Mouse (Mus musculus) liver, embryonic 13.5 days (tissue): ENCODE results near the gene Gm37419. TPM values are rescaled to one million over a fixed set of nuclear protein-coding genes. Genes with fewer than 3 reads are reported as not detected.

Experiments used
- ATAC-seq: fragments of 200-750 bp; cut with Nextera tagmentation; 2 replicates; pipeline ENCODE4 v1.8.0; 2017; ENCODE audit warnings: low read depth, mild to moderate bottlenecking, moderate number of reproducible peaks, moderate library complexity
- DNase-seq: peaks from one replicate; pipeline ENCODE4 v3.0.0; 2022
- H3K27ac ChIP-seq: fragments of 300-500 bp; sonication (generic); 2 replicates; pipeline ENCODE4 v1.5.1; 2015; ENCODE audit warnings: moderate library complexity, mild to moderate bottlenecking, inconsistent platforms
- H3K27me3 ChIP-seq: fragments of 300-500 bp; sonication (generic); 2 replicates; pipeline ENCODE4 v1.6.1; 2015; ENCODE audit warnings: mild to moderate bottlenecking, inconsistent platforms
- H3K36me3 ChIP-seq: fragments of 300-500 bp; sonication (generic); 2 replicates; pipeline ENCODE4 v1.6.1; 2015; ENCODE audit warnings: mild to moderate bottlenecking, inconsistent platforms
- H3K4me1 ChIP-seq: fragments of 300-500 bp; sonication (generic); replicated peaks from 2 replicates; pipeline ENCODE4 v1.6.1; 2015; ENCODE audit warnings: inconsistent platforms
- H3K4me2 ChIP-seq: fragments of 300-500 bp; sonication (generic); 2 replicates; pipeline ENCODE4 v1.6.1; 2015; ENCODE audit warnings: inconsistent platforms, mild to moderate bottlenecking, moderate library complexity
- H3K4me3 ChIP-seq: fragments of 300-500 bp; sonication (generic); replicated peaks from 2 replicates; pipeline ENCODE4 v1.5.1; 2015; ENCODE audit warnings: mild to moderate bottlenecking, inconsistent platforms
- H3K9ac ChIP-seq: fragments of 300-500 bp; sonication (generic); 2 replicates; pipeline ENCODE4 v1.6.1; 2015; ENCODE audit warnings: mild to moderate bottlenecking, inconsistent platforms
- H3K9me3 ChIP-seq: fragments of 300-500 bp; sonication (generic); replicated peaks from 2 replicates; pipeline ENCODE4 v1.6.1; 2016; ENCODE audit warnings: inconsistent platforms
- WGBS: fragments of 180-500 bp; shearing (Covaris S2); methylation state at CpG from one replicate; pipeline ENCODE4 v1.1.7; 2015; ENCODE audit not compliant: insufficient replicate concordance; 5-methylcytosine and 5-hydroxymethylcytosine counted together
- polyA plus RNA-seq: library from polyadenylated mRNA; unstranded; fragments of >200 nt; fragmentation: Nextera tagmentation; extraction: Ambion mirVana; gene quantifications from 2 replicates; pipeline ENCODE4 v1.2.1, GENCODE M21; 2015

Gm37419 gene
- polyA plus RNA-seq, 1 experiment from 2014 or later = not detected

DNA sequence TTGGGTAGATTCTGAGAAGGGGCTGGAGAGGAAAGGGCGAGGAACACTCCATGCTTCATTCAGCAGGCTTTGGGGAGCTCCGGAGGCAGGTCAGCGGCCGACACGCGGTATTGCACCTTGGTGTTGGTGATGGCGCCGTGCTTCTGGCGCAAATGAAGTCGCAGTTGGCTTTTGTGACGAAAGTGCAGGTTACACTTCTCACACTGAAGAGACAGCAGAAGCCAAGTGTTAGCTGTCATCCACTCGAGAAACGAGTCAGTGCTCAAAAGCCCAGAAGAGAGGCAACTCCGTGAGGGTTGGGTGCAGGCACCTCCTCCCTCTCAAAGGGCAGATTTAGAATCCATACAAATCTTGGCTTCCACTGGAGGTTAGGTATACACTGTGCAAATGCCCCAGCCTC lies 22.2 kb upstream of the Gm37419 start:
- Histone ChIP-seq H3K9me3 (0 out of 2 replicates have a peak, but pooled peaks cover 4% of the 10 kb centered on the region), H3K4me3 (no peak overlapping the region), H3K27ac (no peak overlapping the region), H3K27me3 (no peaks in the 10 kb centered on the region), H3K9ac (no peak overlapping the region), H3K4me1 (no peaks in the 10 kb centered on the region), H3K4me2 (no peak overlapping the region), H3K36me3 (peaks cover 9% of the 10 kb centered on the region)
- DNase-seq (no peak), ATAC-seq (no peak)
- WGBS = 77% methylated on average over 14 of the region's 14 CpGs

DNA sequence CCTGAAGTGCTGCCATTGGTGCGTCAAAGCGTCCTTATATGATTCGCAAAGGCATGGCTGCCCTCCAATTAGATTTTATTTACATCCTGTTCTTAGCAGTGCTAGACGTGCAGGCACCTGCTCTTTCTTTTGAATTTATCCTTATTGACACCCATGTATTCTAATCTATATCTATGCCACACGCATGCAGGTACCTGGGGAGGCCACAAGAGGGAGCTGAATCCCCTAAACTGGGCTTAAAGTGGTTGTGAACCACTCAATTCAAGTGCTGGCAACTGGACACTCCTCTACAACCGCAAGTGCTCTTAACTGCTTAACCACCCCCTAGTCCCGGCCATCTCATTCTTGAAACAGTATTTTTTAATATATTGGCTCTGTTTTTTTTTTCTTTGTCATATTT lies 21.0 kb upstream of the Gm37419 start:
- peaks cover 4% of the 10 kb centered on the region; the same call in 1 of the 2 replicates for H3K4me1 ChIP-seq
- DNase-seq (no peak), ATAC-seq (no peak)
- 70% methylated on average over 7 of the region's 7 CpGs for WGBS
- no peak overlapping the region for H3K4me2 ChIP-seq
- H3K4me3 ChIP-seq = no peak overlapping the region
- H3K36me3 ChIP-seq = peaks cover 9% of the 10 kb centered on the region
- no peak overlapping the region for H3K9ac ChIP-seq
- H3K9me3 ChIP-seq = 0 out of 2 replicates have a peak, but pooled peaks cover 4% of the 10 kb centered on the region
- H3K27me3 ChIP-seq = no peaks in the 10 kb centered on the region
- H3K27ac ChIP-seq = no peak overlapping the region

DNA sequence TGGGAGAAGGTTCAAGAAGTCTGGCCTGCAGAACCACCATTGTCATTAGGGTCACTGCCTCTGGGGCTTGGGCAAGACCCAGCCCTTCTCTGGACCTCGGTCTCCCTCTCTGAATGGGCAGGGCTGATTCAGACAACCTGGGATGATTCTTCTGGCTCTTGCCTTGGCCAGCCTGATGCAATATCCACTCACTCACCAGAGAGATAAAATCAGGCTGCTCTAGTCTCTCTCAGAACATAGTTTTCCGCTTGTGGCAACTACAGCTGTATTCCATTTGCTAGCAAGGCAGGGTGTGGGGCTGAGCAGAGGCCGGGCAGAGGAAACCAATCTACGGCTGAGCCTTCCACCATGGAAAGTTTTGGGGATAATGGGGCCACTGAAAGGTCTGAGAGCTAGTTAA lies 19.4 kb upstream of the Gm37419 start:
- no peak overlapping the region for H3K4me2 ChIP-seq
- DNase-seq (no peak), ATAC-seq (no peak)
- no peak overlapping the region for H3K4me3 ChIP-seq
- 67% methylated on average over 4 of the region's 4 CpGs for WGBS
- peaks cover 9% of the 10 kb centered on the region for H3K36me3 ChIP-seq
- H3K4me1 ChIP-seq = peaks cover 6% of the 10 kb centered on the region; the same call in 1 of the 2 replicates
- no peak overlapping the region for H3K9ac ChIP-seq
- H3K9me3 ChIP-seq = 0 out of 2 replicates have a peak, but pooled peaks cover 4% of the 10 kb centered on the region
- no peak overlapping the region for H3K27ac ChIP-seq
- no peaks in the 10 kb centered on the region for H3K27me3 ChIP-seq

DNA sequence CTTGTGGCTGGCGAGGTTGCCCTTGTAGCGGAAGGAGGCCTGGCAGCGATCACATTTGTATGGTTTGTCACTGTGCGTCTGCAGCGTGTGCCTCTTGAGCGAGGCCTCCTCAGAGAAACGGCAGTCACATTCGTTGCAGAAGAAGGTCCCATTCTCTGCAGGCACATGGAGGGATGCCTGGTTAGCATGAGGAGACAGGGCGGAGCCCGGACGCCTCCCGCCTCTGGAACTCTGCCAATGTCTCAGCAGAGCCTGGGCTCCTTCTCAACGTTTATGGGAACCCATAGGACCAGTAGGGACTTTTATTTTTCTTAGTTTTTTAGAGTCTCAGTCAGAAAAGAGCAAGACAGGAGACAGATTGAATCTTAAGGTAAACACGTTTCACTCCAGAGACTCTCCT lies 18.4 kb upstream of the Gm37419 start:
- DNase-seq = no peak
- H3K36me3 ChIP-seq = peaks cover 9% of the 10 kb centered on the region
- H3K27me3 ChIP-seq = no peaks in the 10 kb centered on the region
- no peak overlapping the region for H3K4me3 ChIP-seq
- 0 out of 2 replicates have a peak, but pooled peaks cover 4% of the 10 kb centered on the region for H3K9me3 ChIP-seq
- no peak overlapping the region for H3K27ac ChIP-seq
- H3K9ac ChIP-seq = no peak overlapping the region
- H3K4me1 ChIP-seq = peaks cover 6% of the 10 kb centered on the region; the same call in 1 of the 2 replicates
- ATAC-seq = no peak
- WGBS = 72% methylated on average over 14 of the region's 14 CpGs
- no peak overlapping the region for H3K4me2 ChIP-seq

DNA sequence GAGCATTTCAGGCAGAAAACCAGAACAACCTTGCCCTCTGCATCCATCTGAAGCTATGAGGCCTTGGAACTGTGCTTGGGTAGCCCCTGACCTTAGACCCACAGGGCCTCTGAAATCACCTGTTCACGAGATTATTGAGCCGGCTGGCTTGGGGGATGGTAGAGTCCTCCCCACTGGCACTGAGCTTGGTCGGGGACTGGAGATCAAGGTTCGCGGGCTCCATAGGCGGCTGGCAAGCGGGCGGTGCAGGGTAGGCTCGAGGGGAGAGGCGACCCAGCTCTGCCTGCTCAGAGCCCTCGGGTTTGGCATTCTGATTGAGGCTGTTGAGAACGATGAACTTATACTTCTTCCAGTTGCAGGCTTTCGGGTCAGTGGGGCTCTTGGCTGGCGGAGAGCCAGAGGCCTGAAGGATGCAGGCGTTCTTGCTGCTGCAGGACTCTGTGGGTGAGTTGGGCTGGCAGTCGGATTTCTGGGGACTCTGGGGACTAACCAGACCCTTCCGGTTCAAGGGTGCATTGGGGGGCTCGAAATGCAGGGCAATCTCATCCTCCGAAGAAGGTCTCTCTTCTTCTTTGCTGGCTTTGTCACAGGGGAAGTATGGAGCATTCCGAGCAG lies 16.0 kb upstream of the Gm37419 start:
- peak; percentile 53 for ATAC-seq
- DNase-seq = no peak
- H3K4me2 ChIP-seq = no peak overlapping the region

DNA sequence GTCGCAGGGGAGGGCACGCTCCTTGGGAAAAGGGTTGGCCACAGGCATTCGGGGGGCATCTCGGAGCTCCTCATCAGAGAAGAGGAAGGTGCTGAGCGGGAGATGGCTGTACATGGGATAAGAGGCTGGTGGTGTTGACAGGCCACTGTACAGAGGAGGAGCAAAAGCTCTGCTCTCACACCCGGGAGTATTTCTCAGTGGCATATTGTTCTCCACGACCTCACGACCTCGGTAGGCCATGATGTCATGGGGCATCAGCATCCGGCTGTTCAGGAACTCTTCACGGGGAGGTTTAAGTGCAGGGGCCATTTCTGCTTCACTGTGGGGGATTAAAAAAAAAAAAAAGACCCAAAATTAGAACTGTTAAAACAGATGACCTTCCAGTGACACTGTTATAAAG lies 15.4 kb upstream of the Gm37419 start:
- Histone ChIP-seq H3K9ac (no peak overlapping the region), H3K4me1 (peaks cover 6% of the 10 kb centered on the region; the same call in 1 of the 2 replicates), H3K27me3 (no peaks in the 10 kb centered on the region), H3K4me2 (no peak overlapping the region), H3K4me3 (no peak overlapping the region), H3K9me3 (no peaks in the 10 kb centered on the region), H3K27ac (no peak overlapping the region), H3K36me3 (peaks cover 3% of the 10 kb centered on the region)
- 72% methylated on average over 11 of the region's 11 CpGs for WGBS
- DNase-seq = no peak
- no peak for ATAC-seq

More for the DNA sequence above, 16.0 kb upstream of the Gm37419 start:
- Histone ChIP-seq H3K36me3 (peaks cover 6% of the 10 kb centered on the region), H3K27me3 (no peaks in the 10 kb centered on the region), H3K4me3 (no peak overlapping the region), H3K4me1 (peaks cover 6% of the 10 kb centered on the region; the same call in 1 of the 2 replicates), H3K9me3 (0 out of 2 replicates have a peak, but pooled peaks cover 4% of the 10 kb centered on the region), H3K9ac (no peak overlapping the region), H3K27ac (no peak overlapping the region)
- WGBS = 70% methylated on average over 20 of the region's 20 CpGs

DNA sequence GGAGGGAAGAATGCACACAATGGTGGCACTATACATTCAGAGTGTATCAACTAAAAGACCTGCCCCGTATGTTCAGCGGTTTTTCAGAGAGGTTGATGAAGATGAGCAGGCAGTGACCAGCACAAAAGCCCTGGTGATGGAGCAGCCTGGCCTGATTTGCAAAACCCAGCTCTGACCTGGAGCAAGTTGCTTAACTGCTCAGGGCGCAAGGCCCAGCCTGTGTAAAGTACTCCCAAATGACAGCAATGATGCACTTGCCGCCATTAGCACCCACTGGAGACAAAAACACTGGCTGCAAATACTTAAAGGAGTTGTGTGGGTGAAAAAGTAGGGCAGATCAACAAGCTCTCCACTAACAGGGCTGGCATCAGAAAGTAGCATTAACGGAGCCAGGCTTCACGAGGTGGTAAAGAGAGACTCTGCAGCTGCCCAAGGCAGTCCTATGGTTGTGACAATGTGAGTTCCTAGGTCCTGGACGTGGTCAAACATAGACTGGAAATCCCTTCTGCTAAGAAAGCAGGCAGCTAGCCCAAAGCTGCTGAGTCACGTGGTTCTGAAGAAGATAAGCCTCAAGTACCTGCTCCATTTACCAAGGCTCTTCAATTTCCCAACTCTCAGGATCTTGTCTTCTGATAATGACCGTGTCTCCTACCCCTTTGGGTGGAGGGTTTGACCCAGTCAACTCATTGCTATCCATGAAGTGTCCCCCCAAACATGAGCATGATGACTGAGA lies 14.5 kb upstream of the Gm37419 start:
- WGBS = 58% methylated on average over 9 of the region's 9 CpGs
- no peak overlapping the region for H3K27ac ChIP-seq
- H3K27me3 ChIP-seq = no peaks in the 10 kb centered on the region
- ATAC-seq (no peak), DNase-seq (no peak)
- no peaks in the 10 kb centered on the region for H3K9me3 ChIP-seq
- H3K4me2 ChIP-seq = no peak overlapping the region
- peaks cover 6% of the 10 kb centered on the region; the same call in 1 of the 2 replicates for H3K4me1 ChIP-seq
- H3K9ac ChIP-seq = no peak overlapping the region
- H3K4me3 ChIP-seq = no peak overlapping the region
- no peaks in the 10 kb centered on the region for H3K36me3 ChIP-seq

DNA sequence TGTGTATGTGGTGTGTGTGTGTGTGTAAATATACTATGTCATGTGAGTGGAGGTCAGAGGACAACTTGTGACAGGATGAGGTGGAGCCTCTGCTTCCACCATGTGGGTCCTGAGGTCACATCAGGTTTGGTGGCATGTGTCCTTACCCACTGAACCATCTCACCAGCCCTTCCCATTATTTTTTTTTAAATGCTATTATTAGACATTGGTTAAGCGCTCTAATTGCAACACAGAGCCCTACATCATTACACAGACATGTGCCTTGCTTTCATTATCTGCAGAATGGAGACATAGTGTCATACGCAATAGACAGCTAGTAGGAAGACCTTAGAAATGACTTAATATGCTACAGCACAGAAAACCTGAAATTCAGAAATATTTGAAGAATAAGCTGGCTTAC lies 12.1 kb upstream of the Gm37419 start:
- Histone ChIP-seq H3K4me2 (no peak overlapping the region), H3K27me3 (peaks cover 23% of the 10 kb centered on the region), H3K36me3 (no peaks in the 10 kb centered on the region), H3K9ac (no peak overlapping the region), H3K27ac (no peak overlapping the region), H3K4me3 (no peak overlapping the region), H3K9me3 (no peaks in the 10 kb centered on the region), H3K4me1 (peaks cover 19% of the 10 kb centered on the region)
- WGBS = 62% methylated on average over 2 of the region's 2 CpGs
- ATAC-seq (no peak), DNase-seq (no peak)

DNA sequence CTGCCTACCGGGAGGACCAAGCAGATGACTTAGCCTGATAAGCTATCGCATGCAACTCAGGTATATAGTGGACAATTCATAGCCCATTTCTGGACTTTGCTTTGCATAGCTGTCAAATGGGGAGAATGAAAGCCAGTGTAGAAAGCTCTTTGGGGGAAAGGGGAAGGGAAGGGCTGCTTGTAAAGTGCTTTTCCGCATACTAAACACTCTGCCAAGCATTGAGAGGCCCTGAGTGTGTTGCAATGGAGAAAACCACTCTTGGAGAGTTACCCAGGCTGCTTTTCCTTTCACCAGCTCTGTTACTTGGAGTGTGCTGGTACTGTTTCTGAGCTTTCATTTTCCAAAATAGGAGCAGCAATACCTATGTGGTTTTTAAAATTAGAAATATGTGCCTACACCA lies 10.6 kb upstream of the Gm37419 start:
- no peak for ATAC-seq
- DNase-seq = no peak
- Histone ChIP-seq H3K27ac (no peak overlapping the region), H3K36me3 (no peaks in the 10 kb centered on the region), H3K9ac (no peak overlapping the region), H3K9me3 (no peaks in the 10 kb centered on the region), H3K27me3 (peaks cover 39% of the 10 kb centered on the region), H3K4me1 (peaks cover 22% of the 10 kb centered on the region; the same call in 1 of the 2 replicates), H3K4me3 (no peak overlapping the region), H3K4me2 (no peak overlapping the region)
- 48% methylated on average over 3 of the region's 3 CpGs for WGBS

DNA sequence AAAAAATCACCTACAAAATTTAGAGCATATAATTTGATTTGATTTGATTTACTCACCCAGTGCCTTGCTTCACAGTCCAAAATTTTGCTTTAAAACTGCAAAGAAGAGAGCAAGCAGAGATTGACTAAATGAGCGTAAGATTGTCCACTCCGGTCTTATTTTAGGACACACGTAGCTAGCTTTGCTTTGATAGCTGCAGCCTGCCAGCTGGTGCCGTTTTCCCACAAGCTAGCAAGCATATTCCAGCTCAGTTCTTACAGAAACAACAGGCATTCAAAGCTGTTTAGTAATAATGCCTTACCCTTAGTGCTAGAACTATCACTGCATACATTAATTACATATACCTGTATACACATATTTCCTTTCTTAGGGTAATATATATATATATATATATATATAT lies 9.8 kb upstream of the Gm37419 start:
- no peak for ATAC-seq
- Histone ChIP-seq H3K9ac (no peak overlapping the region), H3K4me2 (no peak overlapping the region), H3K4me1 (peaks cover 26% of the 10 kb centered on the region), H3K9me3 (no peaks in the 10 kb centered on the region), H3K27me3 (peaks cover 46% of the 10 kb centered on the region), H3K27ac (no peak overlapping the region), H3K36me3 (no peaks in the 10 kb centered on the region), H3K4me3 (no peak overlapping the region)
- no peak for DNase-seq
- WGBS = 67% methylated on average over 4 of the region's 4 CpGs

DNA sequence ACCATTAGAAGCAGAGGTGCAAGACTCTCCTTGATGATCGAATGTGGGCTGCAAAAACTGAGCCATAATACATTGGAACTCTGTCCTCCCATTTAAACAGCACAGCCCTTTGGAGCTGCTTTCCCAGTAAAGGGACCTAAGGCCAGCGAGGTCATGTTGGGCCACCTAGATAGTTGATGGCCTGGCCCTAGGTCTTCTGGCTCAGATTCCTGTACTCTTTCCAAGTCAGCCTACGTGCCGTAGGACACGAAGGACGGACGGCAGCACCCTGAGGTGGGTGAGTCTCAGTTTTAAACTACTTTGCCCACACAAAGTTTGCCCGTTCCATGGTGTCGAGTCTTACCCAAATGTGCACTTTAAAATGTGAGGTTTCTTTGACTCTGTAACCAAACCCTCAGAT lies 8.8 kb upstream of the Gm37419 start:
- ATAC-seq (no peak), DNase-seq (no peak)
- Histone ChIP-seq H3K9me3 (no peaks in the 10 kb centered on the region), H3K4me3 (no peak overlapping the region), H3K36me3 (no peaks in the 10 kb centered on the region), H3K4me1 (peaks cover 31% of the 10 kb centered on the region), H3K27ac (no peak overlapping the region), H3K4me2 (no peak overlapping the region), H3K27me3 (peaks cover 56% of the 10 kb centered on the region), H3K9ac (no peak overlapping the region)
- WGBS = 76% methylated on average over 9 of the region's 9 CpGs
